Mouse (Mus musculus): ENCODE measurements around the gene Carmil1.
A peak's percentile ranks its signal among the peaks of the same experiment; 100 is the strongest.

Carmil1 gene

DNA sequence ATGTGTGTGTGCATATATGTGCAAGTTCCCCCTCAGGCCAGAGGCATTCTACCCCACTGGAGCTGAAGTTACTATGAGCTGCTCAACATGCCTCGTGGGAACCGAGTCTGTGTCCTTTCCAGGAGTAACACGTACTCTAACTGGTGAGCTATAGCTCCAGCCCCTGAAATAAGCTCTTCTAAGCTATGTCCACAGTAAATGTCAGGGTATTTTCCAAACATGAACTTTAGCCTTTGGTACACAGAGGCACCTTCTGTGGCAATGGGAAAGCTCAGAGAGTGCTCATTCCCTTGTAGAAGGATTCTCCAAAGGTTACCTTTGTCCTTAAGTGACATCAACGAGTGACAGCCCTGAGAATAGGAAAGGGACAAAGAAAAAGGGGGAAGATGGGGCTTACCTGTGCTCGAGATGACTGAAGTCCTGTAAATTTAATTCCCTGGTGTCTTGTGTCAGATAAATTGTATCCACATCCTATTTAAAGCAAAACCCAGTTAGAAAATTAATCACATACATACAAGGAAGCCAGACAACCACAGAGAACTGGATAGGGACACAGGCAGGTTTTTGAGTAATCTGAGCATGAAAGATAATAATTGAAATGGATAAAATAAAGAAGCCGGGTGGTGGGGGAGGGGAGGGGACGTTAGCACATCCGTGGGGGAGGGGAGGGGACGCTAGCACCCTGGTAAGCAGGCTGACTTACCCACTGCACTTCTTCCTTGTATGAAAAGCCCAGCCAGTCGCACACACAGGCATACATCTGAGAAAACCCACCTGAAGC lies 126.1 kb downstream of the Carmil1 start:
- DNase-seq (ENCODE audit: low spot score in 2 of 2), result no peak

- no peak for DNase-seq (ENCODE audit: low spot score in 2 of 2)
These were observed 128.0 kb downstream of the Carmil1 start for GRCm38 (mm10) chr13:24152610-24153009.

- no peak for DNase-seq (ENCODE audit: low spot score in 2 of 2)
These were observed 129.3 kb downstream of the Carmil1 start for GRCm38 (mm10) chr13:24151335-24151734.

GRCm38 (mm10) chr13:24148549-24148948 lies 132.0 kb downstream of the Carmil1 start:
- no peak for DNase-seq (ENCODE audit: low spot score in 2 of 2)

DNA sequence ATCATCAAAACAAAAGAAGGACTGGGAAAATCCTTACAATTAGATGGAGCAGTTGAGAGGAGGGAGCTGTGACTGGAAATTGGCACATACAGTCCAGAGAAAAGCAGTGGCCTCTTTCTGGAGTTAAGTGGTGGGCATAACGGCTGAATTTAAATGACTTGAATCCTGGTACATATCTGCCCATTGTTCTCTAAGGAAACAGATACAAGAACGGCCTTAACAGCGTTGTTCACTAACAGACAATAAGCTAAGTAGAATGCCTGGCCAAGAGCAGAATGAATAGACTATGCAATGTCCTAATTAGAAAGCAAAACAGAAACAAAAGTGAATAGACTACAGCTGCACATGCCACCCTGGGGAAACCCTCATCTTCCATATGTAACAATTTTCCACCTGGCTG lies 133.6 kb downstream of the Carmil1 start:
- DNase-seq (ENCODE audit: low spot score in 2 of 2), result no peak

DNA sequence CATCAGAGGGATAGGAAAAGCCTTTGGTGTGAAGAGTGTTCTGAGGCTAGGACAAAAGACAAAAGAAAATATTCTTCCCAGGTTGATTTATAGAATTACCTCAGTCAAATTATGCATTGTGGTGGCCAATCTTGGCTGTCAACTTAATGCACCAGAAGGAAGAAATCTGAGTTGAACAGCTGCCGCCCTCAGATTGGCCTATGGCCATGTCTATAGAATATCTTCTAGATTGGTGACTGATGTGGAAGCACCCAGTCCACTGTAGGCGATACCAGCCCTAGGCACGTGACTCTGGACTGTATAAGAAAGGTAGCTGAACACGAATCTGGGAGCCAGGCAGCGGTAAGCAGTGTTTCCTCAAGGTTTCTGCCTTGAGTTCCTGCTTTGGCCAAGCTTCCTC lies 134.1 kb downstream of the Carmil1 start:
- DNase-seq (ENCODE audit: low spot score in 2 of 2), result peak in 1 of 2 experiments; percentile 53

DNA sequence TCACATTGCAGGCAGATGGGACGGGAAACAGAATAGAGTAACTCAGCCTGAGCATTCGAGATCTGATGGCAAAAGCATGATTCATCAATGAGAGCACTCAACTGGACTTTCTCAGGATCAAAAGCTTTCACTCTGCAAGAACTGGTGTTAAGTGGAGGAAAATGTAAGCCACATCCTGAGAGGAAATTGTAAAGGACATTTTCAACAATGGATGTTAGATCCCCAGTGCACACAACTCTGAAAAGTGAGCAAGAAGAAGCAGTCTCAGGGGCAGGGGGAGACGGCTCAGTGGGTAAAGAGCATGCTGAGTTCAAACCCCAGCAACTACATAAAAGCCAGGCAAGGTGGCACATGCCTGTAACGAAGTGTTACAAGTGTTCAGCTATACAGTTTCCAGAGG lies 135.7 kb downstream of the Carmil1 start:
- DNase-seq (ENCODE audit: low spot score in 2 of 2), result no peak

DNA sequence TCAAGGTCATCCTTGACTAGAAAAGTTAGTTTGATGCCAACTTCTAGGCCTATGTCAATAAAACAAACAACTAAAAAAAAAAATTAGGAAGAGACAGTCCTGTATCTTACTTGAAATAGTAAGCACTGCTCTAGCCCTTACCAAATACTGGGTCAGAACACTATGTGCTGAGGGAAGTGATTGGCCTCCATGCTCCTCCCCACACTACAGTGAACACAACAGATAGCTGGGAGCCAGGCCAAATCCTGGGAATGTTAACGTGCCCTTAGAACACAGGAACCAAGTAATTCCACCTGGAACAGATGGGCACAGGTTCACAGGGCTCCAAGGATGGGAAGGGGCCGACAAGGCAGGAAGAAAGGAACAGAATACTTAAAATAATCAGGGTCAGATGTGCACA lies 136.5 kb downstream of the Carmil1 start:
- no peak for DNase-seq (ENCODE audit: low spot score in 2 of 2)

DNA sequence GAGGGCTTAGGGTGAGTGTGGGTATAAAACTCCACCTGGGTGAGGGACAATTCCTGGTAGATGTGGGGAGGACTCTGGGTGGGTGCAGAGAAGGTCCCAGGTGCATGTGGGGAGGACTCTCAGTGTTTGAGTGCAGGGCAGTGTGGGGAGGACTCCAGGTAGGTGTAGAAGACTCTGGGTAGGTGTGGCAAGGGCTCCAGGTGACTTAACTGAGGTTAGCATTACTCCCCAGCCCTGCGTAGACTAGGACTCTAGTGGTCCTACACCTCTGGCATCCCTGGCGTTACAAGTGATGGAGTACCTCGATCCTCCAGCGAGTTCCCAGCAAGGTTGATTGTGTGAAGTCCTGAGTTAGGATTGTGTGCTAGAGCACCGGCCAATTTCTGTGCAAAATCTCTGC lies 143.8 kb downstream of the Carmil1 start:
- no peak for DNase-seq (ENCODE audit: low spot score in 2 of 2)

DNA sequence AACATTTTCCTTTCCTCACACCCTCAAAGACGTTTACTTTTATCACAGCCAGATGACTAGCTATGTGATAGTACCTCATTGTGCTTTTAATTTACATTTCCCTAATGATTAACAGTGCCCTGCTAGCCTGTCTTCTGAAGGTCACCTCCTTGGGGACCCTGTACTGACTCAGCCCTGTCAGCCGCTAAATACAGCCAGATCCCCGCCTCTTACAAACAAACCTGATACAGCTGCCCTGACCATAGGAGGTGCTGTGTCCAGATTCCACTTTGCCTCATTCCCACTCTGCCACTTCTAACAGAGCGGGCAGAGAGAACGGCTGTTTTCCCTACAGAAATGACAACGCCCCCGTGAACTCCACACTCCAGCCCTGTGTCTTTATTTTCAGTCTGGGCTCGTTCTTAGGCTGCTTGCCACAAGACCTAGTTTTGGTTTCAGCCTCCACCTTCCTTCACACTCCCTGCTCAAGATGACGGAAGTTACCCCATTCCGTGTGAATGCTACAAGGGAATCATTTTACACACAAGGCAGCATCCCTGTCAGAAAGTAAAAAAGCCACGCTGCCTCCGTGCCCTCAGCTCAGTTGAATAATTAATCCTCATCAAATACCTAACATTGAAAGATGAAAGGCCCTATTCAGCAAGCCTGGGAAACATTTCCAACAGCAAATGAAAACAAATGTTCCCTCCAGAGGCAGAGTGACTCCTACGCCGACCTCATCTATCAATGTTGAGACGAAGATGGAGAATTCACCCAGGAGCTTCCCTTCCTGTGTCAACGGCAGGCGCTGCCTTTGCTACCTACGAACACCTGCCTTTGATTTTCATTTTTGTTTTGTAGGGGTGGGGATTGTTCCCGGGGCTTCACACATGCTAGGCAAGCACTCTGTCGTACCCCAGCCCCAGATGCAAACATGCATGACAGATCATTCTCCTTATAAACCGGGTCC lies 145.0 kb downstream of the Carmil1 start:
- DNase-seq (ENCODE audit: low spot score in 2 of 2), result peak; percentile 30 to 56

GRCm38 (mm10) chr13:24132866-24133265 lies 147.7 kb downstream of the Carmil1 start:
- DNase-seq (ENCODE audit: low spot score in 2 of 2), result no peak

- DNase-seq (ENCODE audit: low spot score in 2 of 2), result no peak
These were observed 149.3 kb downstream of the Carmil1 start for GRCm38 (mm10) chr13:24131319-24131718.

DNA sequence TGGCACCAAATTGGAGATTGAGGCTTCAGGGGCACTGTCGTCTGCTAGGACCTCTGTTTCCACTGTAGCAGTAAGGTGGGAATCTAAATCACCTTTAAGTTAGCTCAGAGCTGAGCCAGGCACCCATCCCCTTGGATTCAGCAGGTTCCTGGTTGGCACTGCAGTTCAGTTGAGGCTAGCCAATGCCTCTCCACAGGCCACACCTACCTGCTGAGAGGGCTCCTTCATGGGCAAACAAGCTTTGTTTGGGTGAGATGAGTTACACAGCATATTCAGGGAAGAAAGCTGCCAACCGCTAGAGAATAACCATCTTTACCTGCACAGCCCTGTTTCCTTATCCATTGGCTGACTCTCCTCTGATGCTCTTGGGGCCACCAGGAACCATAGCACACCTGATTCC lies 149.9 kb downstream of the Carmil1 start:
- no peak for DNase-seq (ENCODE audit: low spot score in 2 of 2)

- no peak for DNase-seq (ENCODE audit: low spot score in 2 of 2)
These were observed 151.9 kb downstream of the Carmil1 start for GRCm38 (mm10) chr13:24128731-24129130.

GRCm38 (mm10) chr13:24125865-24126264 lies 154.7 kb downstream of the Carmil1 start:
- DNase-seq (ENCODE audit: low spot score in 2 of 2), result no peak

DNA sequence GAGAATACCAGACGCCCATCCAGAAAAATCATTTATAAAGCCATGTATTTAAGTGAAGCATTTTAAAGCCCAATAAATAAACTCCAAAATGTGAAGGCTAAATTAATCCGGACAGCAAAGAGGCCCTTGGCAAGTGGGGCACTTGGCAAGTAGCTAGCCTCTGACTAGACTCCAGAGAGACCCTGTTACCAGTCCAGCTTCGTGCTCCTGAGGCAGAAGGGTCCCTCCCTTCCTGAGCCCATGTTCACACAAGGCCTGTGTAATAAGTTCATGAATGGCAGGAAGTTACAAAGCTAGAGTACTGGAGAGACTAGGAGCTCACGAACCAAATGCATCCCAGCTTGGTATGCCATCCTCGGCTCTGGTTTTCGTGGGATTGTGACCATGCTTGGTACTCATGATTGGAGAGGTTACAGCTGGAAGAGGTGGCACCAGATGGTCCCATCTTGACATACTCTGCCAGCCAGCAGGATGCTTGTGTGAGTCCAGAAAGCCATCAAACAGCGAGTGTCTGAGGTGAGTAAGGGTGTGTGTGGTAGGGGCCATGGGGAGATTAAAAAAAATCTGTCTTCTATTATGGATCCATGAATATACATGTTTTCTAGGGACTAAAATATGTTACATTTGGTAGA lies 163.3 kb downstream of the Carmil1 start:
- no peak for DNase-seq (ENCODE audit: low spot score in 2 of 2)

DNA sequence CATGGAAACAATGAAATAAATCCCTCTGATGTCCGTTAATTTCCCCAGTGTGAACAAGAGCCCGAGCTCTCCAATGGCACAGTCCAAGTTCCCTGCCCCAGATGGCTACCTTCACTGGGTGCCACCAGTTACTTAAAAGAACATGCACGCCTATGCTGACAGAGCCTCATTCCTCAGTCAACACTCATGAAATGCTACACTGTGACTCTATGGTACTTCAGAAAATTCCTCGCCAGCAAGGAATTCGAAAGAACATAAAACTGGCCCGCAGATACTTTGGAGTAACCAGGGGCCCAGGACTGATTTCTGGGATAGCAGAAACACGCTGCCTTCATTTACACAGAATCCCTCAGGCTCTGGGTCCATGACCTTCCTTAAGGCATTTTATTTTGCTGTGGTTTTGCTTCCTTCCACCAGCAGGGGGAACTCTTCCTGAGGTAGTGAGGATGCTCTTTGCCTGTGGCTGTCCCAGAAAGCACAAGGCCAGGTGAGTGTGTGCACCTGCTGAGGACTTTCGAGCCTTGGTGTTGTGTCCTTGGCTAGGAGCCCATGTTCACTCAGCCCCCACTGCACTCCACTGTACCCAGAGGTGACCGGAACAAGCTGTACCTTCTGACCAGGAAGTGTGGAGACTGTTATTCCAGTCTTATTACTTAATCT lies 167.8 kb downstream of the Carmil1 start:
- peak; percentile 36 to 60 for DNase-seq (ENCODE audit: low spot score in 2 of 2)

- DNase-seq (ENCODE audit: low spot score in 2 of 2), result no peak
These were observed 170.3 kb downstream of the Carmil1 start for GRCm38 (mm10) chr13:24110329-24110728.

GRCm38 (mm10) chr13:24108282-24108681 lies 172.3 kb downstream of the Carmil1 start:
- DNase-seq (ENCODE audit: low spot score in 2 of 2), result no peak

DNA sequence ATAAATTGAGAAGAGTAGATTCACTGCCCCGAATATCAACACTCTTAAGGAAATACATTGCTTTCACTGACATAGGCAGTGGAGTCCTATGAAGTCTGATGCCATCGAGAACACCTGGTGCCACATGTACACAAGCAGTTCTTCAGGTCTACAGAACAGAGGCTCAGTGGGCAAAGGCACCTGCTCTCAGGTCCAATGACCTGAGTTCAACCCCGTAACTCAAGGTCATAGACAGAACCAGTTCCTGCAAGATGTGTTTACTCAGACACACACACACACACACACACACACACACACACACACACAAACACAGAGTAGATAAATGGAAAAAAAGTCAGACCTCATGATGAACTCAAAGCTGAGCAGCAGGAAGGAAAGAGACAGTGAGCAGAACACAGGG lies 173.5 kb downstream of the Carmil1 start:
- DNase-seq (ENCODE audit: low spot score in 2 of 2), result no peak

GRCm38 (mm10) chr13:24105838-24106237 lies 174.8 kb downstream of the Carmil1 start:
- DNase-seq (ENCODE audit: low spot score in 2 of 2), result no peak

DNA sequence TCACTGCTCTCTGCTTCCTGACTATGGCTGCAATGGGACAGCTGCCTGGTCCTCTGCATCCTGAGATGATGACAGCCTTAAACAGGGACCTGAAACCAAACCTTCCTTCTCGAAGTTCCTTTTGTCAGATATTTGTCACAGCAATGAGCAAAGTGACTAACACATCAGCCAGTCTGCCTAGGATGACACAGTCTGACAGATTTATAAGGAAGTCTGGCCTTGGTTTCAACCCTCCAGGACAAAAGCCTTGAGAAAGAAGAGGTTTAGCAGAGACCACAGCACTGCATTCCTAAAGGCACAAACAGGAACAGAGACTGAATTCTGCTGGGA lies 175.3 kb downstream of the Carmil1 start:
- no peak for DNase-seq (ENCODE audit: low spot score in 2 of 2)
